Mouse (Mus musculus) heart, postnatal 0 days (tissue): ENCODE measurements around the gene Phc2. TPM values are rescaled to one million over a fixed set of nuclear protein-coding genes. Genes with fewer than 3 reads are reported as not detected.
A peak's percentile ranks its signal among the peaks of the same experiment; 100 is the strongest.

Source experiments
- ATAC-seq: fragments of 200-750 bp; cut with Nextera tagmentation; 2 replicates; pipeline ENCODE4 v1.8.0; 2017; ENCODE audit warnings: low read depth, moderate number of reproducible peaks, moderate library complexity; ENCODE audit not compliant: insufficient read depth
- DNase-seq: peaks from one replicate; pipeline ENCODE4 v3.0.0-alpha.2; 2016; ENCODE audit warnings: low spot score
- H3K27ac ChIP-seq: fragments of 300-500 bp; sonication (generic); 2 replicates; pipeline ENCODE4 v1.5.1; 2014; ENCODE audit warnings: low read depth, mild to moderate bottlenecking
- H3K27me3 ChIP-seq: fragments of 300-500 bp; sonication (generic); 2 replicates; pipeline ENCODE4 v1.6.1; 2014; ENCODE audit warnings: low read length, mixed read lengths; ENCODE audit not compliant: control insufficient read depth, insufficient read depth
- H3K36me3 ChIP-seq: fragments of 300-500 bp; sonication (generic); replicated peaks from 2 replicates; pipeline ENCODE4 v1.6.1; 2014; ENCODE audit warnings: low read length, mixed read lengths; ENCODE audit not compliant: control insufficient read depth, insufficient read depth
- H3K4me1 ChIP-seq: fragments of 300-500 bp; sonication (generic); 2 replicates; pipeline ENCODE4 v1.6.1; 2014; ENCODE audit warnings: antibody characterized with exemption; ENCODE audit not compliant: control insufficient read depth, insufficient read depth
- H3K4me2 ChIP-seq: fragments of 300-500 bp; sonication (generic); 2 replicates; pipeline ENCODE4 v1.6.1; 2014; ENCODE audit warnings: low read depth, mild to moderate bottlenecking, low read length, moderate library complexity
- H3K4me3 ChIP-seq: fragments of 300-500 bp; sonication (generic); 2 replicates; pipeline ENCODE4 v1.5.1; 2014; ENCODE audit warnings: low read depth, low read length
- H3K9ac ChIP-seq: fragments of 300-500 bp; sonication (generic); replicated peaks from 2 replicates; pipeline ENCODE4 v1.6.1; 2014; ENCODE audit warnings: low read depth, low read length, mixed read lengths
- H3K9me3 ChIP-seq: fragments of 300-500 bp; sonication (generic); replicated peaks from 2 replicates; pipeline ENCODE4 v1.6.1; 2016; ENCODE audit warnings: low read length; ENCODE audit not compliant: control insufficient read depth
- CTCF ChIP-seq: IDR thresholded peaks from 2 replicates; pipeline ENCODE4 v1.5.1; 2016; ENCODE audit warnings: antibody characterized with exemption, control low read depth, low read depth
- EP300 ChIP-seq: IDR thresholded peaks from 2 replicates; pipeline ENCODE4 v1.6.1; 2016; ENCODE audit warnings: antibody characterized with exemption, low read depth
- WGBS: fragments of 180-500 bp; shearing (Covaris S2); extraction: QIAGEN DNeasy Blood & Tissue Kit; methylation state at CpG from one replicate; pipeline ENCODE4 v1.1.7; 2014; 5-methylcytosine and 5-hydroxymethylcytosine counted together
- polyA plus RNA-seq: library from polyadenylated mRNA; unstranded; fragments of >200 nt; fragmentation: Nextera tagmentation; extraction: Ambion mirVana; gene quantifications from 2 replicates; pipeline ENCODE4 v1.2.1, GENCODE M21; 2015
- total RNA-seq: library from RNA; depleted of rRNA; stranded (reverse); fragments of >200 nt; gene quantifications from 2 replicates; pipeline ENCODE4 v1.2.3, GENCODE M21; 2014; ENCODE audit warnings: low replicate concordance

Phc2 gene
- total and polyA plus RNA-seq, 2 experiments from 2014 or later = 22.0 to 47.7 TPM

DNA sequence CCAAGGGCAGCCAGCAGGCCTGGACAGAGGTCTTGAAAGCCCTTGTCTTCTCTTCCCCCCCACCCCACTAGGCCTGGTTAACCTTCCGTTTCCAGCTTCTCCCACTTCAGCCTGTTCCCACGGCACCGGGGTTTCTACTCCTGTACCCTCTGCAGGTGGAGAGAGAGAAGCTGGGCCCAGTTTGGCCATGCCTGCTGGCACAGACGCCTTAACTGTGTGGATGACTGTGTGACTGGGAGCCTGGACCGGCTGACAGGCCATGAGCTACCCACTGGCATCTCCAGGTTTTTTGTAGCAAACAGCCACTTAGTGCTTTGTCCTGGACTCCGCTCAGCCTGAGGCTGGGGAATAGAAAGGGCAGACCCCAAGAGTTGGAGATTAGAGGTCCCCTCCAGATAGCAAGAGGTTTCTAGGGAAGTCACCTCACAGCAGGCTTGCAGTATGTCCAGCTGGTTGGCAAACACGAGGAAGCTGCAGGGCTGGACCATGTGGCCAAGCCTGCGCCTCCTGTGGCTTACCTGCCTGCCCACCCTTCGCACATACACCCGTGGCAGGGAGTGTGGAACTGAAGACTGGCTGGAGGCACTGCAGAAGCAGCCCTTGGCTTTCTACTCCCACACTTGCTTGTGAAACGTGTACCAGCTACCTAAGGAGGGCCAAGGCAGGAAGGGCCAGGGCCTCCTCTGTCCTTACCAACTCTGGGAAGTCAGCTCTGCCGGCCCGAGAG is 97.7 kb downstream of the Phc2 start:
- no peak for TF ChIP-seq EP300
- TF ChIP-seq CTCF = no peak
- Histone ChIP-seq H3K27ac (no peak overlapping the region), H3K4me3 (no peak overlapping the region), H3K4me2 (no peak overlapping the region), H3K9ac (no peak overlapping the region), H3K36me3 (peaks cover 71% of the 10 kb centered on the region), H3K9me3 (no peaks in the 10 kb centered on the region), H3K27me3 (no peaks in the 10 kb centered on the region), H3K4me1 (peaks cover 9% of the 10 kb centered on the region; the same call in 1 of the 2 replicates)
- DNase-seq (no peak), ATAC-seq (no peak)
- WGBS = 81% methylated on average over 13 of the region's 13 CpGs

- WGBS = 91% methylated on average over 7 of the region's 7 CpGs
- no peak overlapping the region for H3K9ac ChIP-seq
- no peak overlapping the region for H3K4me2 ChIP-seq
- ATAC-seq (no peak), DNase-seq (no peak)
- peaks cover 57% of the 10 kb centered on the region for H3K36me3 ChIP-seq
- TF ChIP-seq CTCF = no peak
- no peak overlapping the region for H3K4me3 ChIP-seq
- H3K9me3 ChIP-seq = no peaks in the 10 kb centered on the region
- no peaks in the 10 kb centered on the region for H3K27me3 ChIP-seq
- no peak overlapping the region for H3K27ac ChIP-seq
- peaks cover 9% of the 10 kb centered on the region; the same call in 1 of the 2 replicates for H3K4me1 ChIP-seq
Measured at GRCm38 (mm10) chr4:128753571-128753970, 99.1 kb downstream of the Phc2 start.

- no peak for ATAC-seq
- no peak within 1 kb of the TSS for H3K27ac ChIP-seq
- no peaks in the 10 kb centered on the region for H3K27me3 ChIP-seq
- no peak within 1 kb of the TSS for H3K9ac ChIP-seq
- no peak within 1 kb of the TSS for H3K4me3 ChIP-seq
- H3K4me2 ChIP-seq = no peak within 1 kb of the TSS
- TF ChIP-seq CTCF = no peak
- TF ChIP-seq EP300 = no peak
- WGBS = 51% methylated on average over 3 of the region's 3 CpGs
- no peak for DNase-seq
- H3K9me3 ChIP-seq = no peaks in the 10 kb centered on the region
- peaks cover 9% of the 10 kb centered on the region; the same call in 1 of the 2 replicates for H3K4me1 ChIP-seq
- H3K36me3 ChIP-seq = peaks cover 43% of the 10 kb centered on the region
Measured at GRCm38 (mm10) chr4:128755064-128755463, 100.6 kb downstream of the Phc2 start, which contains the start of gene A3galt2. A3galt2 (plus strand) TSS chr4:128755364.

GRCm38 (mm10) chr4:128755900-128756299 is 101.4 kb downstream of the Phc2 start:
- Histone ChIP-seq H3K27ac (no peak overlapping the region), H3K27me3 (no peaks in the 10 kb centered on the region), H3K4me2 (no peak overlapping the region), H3K4me1 (peaks cover 9% of the 10 kb centered on the region; the same call in 1 of the 2 replicates), H3K36me3 (peaks cover 34% of the 10 kb centered on the region), H3K9me3 (no peaks in the 10 kb centered on the region), H3K9ac (no peak overlapping the region), H3K4me3 (no peak overlapping the region)
- WGBS = 47% methylated on average over 7 of the region's 7 CpGs
- no peak for DNase-seq
- ATAC-seq = peak; percentile 38; the same call in 1 of the 2 replicates
- TF ChIP-seq CTCF (no peak), EP300 (no peak)

- WGBS = 79% methylated on average over 5 of the region's 5 CpGs
- DNase-seq (no peak), ATAC-seq (no peak)
- Histone ChIP-seq H3K9me3 (no peaks in the 10 kb centered on the region; the same call in 1 of the 2 replicates), H3K4me3 (no peak overlapping the region), H3K36me3 (peaks cover 2% of the 10 kb centered on the region; the same call in 1 of the 2 replicates), H3K4me2 (no peak overlapping the region), H3K9ac (no peak overlapping the region), H3K27me3 (no peaks in the 10 kb centered on the region), H3K27ac (no peak overlapping the region), H3K4me1 (peaks cover 9% of the 10 kb centered on the region; the same call in 1 of the 2 replicates)
- TF ChIP-seq CTCF = no peak
- no peak for TF ChIP-seq EP300
Measured at GRCm38 (mm10) chr4:128759214-128759613, 104.7 kb downstream of the Phc2 start.
